Mouse (Mus musculus) CH12.LX (cell line): Measurements from ENCODE around the gene Gm20388.

Experiments used
- CHD1 ChIP-seq: IDR thresholded peaks from 2 replicates; pipeline ENCODE4 v1.6.1; 2012; ENCODE audit warnings: low read depth, low read length, improper control_type of control experiment, inconsistent platforms
- CTCF ChIP-seq, 2 experiments: IDR thresholded peaks in 1 of 2; conservative IDR thresholded peaks in 1 of 2; 2 replicates each; pipeline ENCODE4 v1.5.1; 2011 to 2012; ENCODE audit warnings: low read depth in 2 of 2, low read length in 2 of 2, improper control_type of control experiment in 1 of 2, inconsistent platforms in 1 of 2, mild to moderate bottlenecking in 1 of 2, moderate library complexity in 1 of 2
- EP300 ChIP-seq: IDR thresholded peaks from 2 replicates; pipeline ENCODE4 v1.6.1; 2011; ENCODE audit warnings: low read length, improper control_type of control experiment
- JUN ChIP-seq: IDR thresholded peaks from 2 replicates; pipeline ENCODE4 v1.6.1; 2011; ENCODE audit warnings: low read depth, mild to moderate bottlenecking, low read length, improper control_type of control experiment, moderate library complexity; ENCODE audit not compliant: insufficient read depth
- PAX5 ChIP-seq: IDR thresholded peaks from 2 replicates; pipeline ENCODE4 v1.6.1; 2012; ENCODE audit warnings: low read length, inconsistent platforms, mixed read lengths
- POLR2A ChIP-seq: IDR thresholded peaks from 2 replicates; pipeline ENCODE4 v1.6.1; 2011; ENCODE audit warnings: low read depth, mild to moderate bottlenecking, improper control_type of control experiment, low read length
- POLR2AphosphoS2 ChIP-seq: IDR thresholded peaks from 2 replicates; pipeline ENCODE4 v1.6.1; 2011; ENCODE audit warnings: low read depth, low read length, improper control_type of control experiment
- USF1 ChIP-seq: IDR thresholded peaks from 2 replicates; pipeline ENCODE4 v1.6.1; 2014; ENCODE audit warnings: low read depth, mild to moderate bottlenecking, inconsistent platforms, low read length, improper control_type of control experiment
- USF2 ChIP-seq: conservative IDR thresholded peaks from 2 replicates; pipeline ENCODE4 v1.6.1; 2011; ENCODE audit warnings: low read depth, low read length, improper control_type of control experiment
- ZC3H11A ChIP-seq: IDR thresholded peaks from 2 replicates; pipeline ENCODE4 v1.6.1; 2012; ENCODE audit warnings: low read depth, mild to moderate bottlenecking, inconsistent platforms, low read length, improper control_type of control experiment
- ZMIZ1 ChIP-seq: IDR thresholded peaks from 2 replicates; pipeline ENCODE4 v1.6.1; 2012; ENCODE audit warnings: low read depth, mild to moderate bottlenecking, inconsistent platforms, low read length, improper control_type of control experiment

GRCm38 (mm10) chr8:120307528-120307927 lies 396.9 kb downstream of the Gm20388 start:
- no peak for TF ChIP-seq ZC3H11A
- TF ChIP-seq CHD1, result no peak
- TF ChIP-seq CTCF (conservative IDR thresholded peaks at IDR 0.05 in 1 of 2, IDR thresholded peaks at IDR 0.05 in 1 of 2; ENCODE audit: low read depth in 2 of 2, low read length in 2 of 2), result no peak
- no peak for TF ChIP-seq POLR2AphosphoS2
- no peak for TF ChIP-seq ZMIZ1
- TF ChIP-seq JUN, result no peak
- TF ChIP-seq USF2, result no peak
- no peak for TF ChIP-seq EP300
- no peak for TF ChIP-seq POLR2A
- TF ChIP-seq PAX5, result no peak
- TF ChIP-seq USF1, result no peak
